Mouse (Mus musculus) spleen, adult 2 months (tissue): ENCODE data around the gene Chid1. TPM values are rescaled to one million over a fixed set of nuclear protein-coding genes. Genes with fewer than 3 reads are reported as not detected.
A peak's percentile ranks its signal among the peaks of the same experiment; 100 is the strongest.

Experiments
- DNase-seq, 2 experiments: peaks; one replicate each; pipeline versions ENCODE4 v3.0.0 to v3.0.0-alpha.2; 2012 to 2021; ENCODE audit warnings: low spot score in 2 of 2, low read depth in 1 of 2
- H3K27ac ChIP-seq: fragments of 200-500 bp; 2 replicates; pipeline ENCODE4 v1.5.1; 2012; ENCODE audit warnings: low read length, inconsistent platforms; ENCODE audit not compliant: insufficient read depth
- H3K27me3 ChIP-seq: fragments of 200-500 bp; 2 replicates; pipeline ENCODE4 v1.6.1; 2012; ENCODE audit warnings: mild to moderate bottlenecking, moderate library complexity, low read length, inconsistent platforms; ENCODE audit not compliant: control insufficient read depth, insufficient read depth
- H3K36me3 ChIP-seq: fragments of 200-500 bp; 2 replicates; pipeline ENCODE4 v1.6.1; 2012; ENCODE audit warnings: mild to moderate bottlenecking, low read length, inconsistent platforms; ENCODE audit not compliant: control insufficient read depth, insufficient read depth
- H3K4me1 ChIP-seq: fragments of 200-500 bp; 2 replicates; pipeline ENCODE4 v1.6.1; 2011; ENCODE audit warnings: inconsistent platforms; ENCODE audit not compliant: control insufficient read depth, insufficient read depth, insufficient read length
- H3K4me3 ChIP-seq: fragments of 200-500 bp; 2 replicates; pipeline ENCODE4 v1.5.1; 2011; ENCODE audit warnings: mild to moderate bottlenecking, inconsistent platforms; ENCODE audit not compliant: insufficient read depth, insufficient read length; ENCODE audit errors: extremely low read depth
- CTCF ChIP-seq: fragments of 200-500 bp; IDR thresholded peaks from 2 replicates; pipeline ENCODE4 v1.5.1; 2011; ENCODE audit warnings: mild to moderate bottlenecking, inconsistent platforms; ENCODE audit not compliant: insufficient read depth, insufficient read length, insufficient replicate concordance; ENCODE audit errors: extremely low read depth
- POLR2A ChIP-seq: fragments of 200-500 bp; IDR thresholded peaks from 2 replicates; pipeline ENCODE4 v1.6.1; 2011; ENCODE audit warnings: low read depth, low read length, inconsistent platforms
- WGBS: fragments of 180-500 bp; shearing (Covaris S2); methylation state at CpG from one replicate; pipeline ENCODE4 v1.1.7; 2018; 5-methylcytosine and 5-hydroxymethylcytosine counted together
- polyA plus RNA-seq: library from polyadenylated mRNA; depleted of rRNA; stranded (reverse); fragments of >200 nt; gene quantifications from 2 replicates; pipeline ENCODE4 v1.2.3, GENCODE M21; 2012; rRNA removed

The Chid1 gene
- polyA plus RNA-seq: 13.8 and 14.6 TPM in 2 replicates

DNA sequence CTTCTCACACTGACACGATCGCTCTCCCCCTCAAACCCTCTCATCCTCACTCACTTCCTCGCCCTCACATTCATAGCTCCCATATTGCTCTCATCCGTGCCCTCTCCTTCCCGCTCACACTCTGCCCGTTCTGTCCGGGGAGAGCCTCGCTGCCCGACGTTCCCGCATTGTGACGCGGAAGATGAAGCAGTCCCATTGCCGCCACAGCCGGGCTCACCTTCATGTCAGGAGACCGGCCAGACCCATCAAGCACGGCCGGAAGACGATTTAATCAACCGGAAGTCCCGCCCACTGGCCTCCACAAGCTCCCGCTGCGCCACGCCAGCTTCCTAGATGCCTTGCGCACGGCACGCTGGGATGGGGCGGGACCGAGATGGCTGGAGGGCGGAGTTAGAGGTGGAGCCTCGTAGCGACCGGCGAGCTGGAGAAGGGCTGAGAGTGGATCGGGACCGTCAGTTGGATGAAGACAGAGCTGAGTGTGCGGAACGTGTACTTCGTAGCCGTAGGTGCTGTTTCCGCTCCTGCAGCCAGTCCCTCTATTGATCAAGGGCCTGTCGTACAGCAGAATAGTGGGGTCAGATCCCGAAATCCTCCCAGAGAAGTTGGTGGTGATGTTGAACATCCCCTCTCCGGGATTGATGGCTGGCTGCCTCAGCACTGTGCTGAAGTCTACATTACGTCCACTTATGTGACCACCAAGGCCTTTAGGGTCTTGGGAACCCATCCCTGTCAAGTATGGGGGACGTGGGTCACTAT is at the start of gene Chid1:
Gene Chid1 (minus strand): TSS at position 302 of the 756 bp plus-strand sequence.
- H3K36me3 ChIP-seq: no peaks in the 10 kb centered on the region

DNA sequence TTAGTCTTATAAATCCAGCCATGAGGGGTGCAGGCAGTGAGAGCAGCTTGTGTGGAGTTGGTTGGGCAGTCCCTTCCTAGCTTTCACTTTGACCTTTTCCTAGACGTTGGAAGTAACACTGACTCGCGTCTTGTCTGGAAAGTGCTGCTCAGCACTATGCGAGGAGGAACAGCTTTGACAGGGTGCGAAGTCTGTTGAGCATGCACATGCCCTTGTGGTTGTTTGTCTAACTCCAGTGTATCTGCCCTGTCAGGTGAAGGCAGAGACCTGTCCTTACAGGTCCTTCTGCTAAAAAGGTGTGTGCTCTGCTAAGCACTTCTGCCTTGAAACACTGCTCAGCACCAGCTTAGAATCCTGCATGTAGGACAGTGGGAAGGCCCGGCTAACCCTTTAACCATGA is 49.2 kb upstream of the Chid1 start:
- no peak overlapping the region for H3K4me3 ChIP-seq
- peaks cover 2% of the 10 kb centered on the region; the same call in 1 of the 2 replicates for H3K4me1 ChIP-seq
- no peak for TF ChIP-seq CTCF
- no peak for TF ChIP-seq POLR2A
- WGBS: 92% methylated on average over 6 of the region's 6 CpGs
- H3K27ac ChIP-seq: no peak overlapping the region
- DNase-seq: no peak
- H3K27me3 ChIP-seq: no peaks in the 10 kb centered on the region
- H3K36me3 ChIP-seq: peaks cover 20% of the 10 kb centered on the region

More for the DNA sequence above, at the start of gene Chid1:
- peak within 1 kb of the TSS; percentile 70 for H3K27ac ChIP-seq
- 1% methylated on average over 46 of the region's 46 CpGs for WGBS
- TF ChIP-seq CTCF (no peak), POLR2A (peak; percentile 73)
- peak within 1 kb of the TSS; percentile 94 for H3K4me3 ChIP-seq
- peak; percentile 90 to 98 for DNase-seq
- H3K4me1 ChIP-seq: peaks cover 16% of the 10 kb centered on the region; the same call in 1 of the 2 replicates
- H3K27me3 ChIP-seq: no peaks in the 10 kb centered on the region

DNA sequence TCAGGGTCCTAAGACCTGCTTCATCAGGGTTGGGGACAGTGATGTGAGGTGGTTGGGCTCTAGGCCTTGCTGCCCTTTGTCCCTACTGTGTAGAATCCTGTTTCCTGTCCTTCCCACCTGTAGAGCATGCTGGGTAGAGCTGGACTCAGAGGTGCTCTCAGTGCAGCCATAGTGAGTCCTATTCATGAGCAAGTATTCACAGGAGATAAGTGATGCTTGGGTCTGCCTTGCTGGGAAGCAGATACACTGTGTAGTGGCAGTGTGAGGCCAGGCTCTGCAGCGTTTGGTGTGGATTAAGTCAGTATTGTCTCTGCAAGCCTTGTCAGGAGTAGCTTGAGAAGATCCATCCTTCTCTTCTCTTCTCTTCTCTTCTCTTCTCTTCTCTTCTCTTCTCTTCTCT is 46.2 kb upstream of the Chid1 start:
- TF ChIP-seq POLR2A (no peak), CTCF (no peak)
- Histone ChIP-seq H3K36me3 (peaks cover 14% of the 10 kb centered on the region), H3K4me3 (no peak overlapping the region), H3K27me3 (no peaks in the 10 kb centered on the region), H3K4me1 (no peaks in the 10 kb centered on the region), H3K27ac (no peak overlapping the region)
- 91% methylated on average over 1 of the region's 1 CpGs for WGBS
- no peak for DNase-seq

- TF ChIP-seq CTCF (no peak), POLR2A (no peak)
- no peak for DNase-seq
- Histone ChIP-seq H3K27me3 (no peaks in the 10 kb centered on the region), H3K4me3 (no peak overlapping the region), H3K36me3 (peaks cover 9% of the 10 kb centered on the region), H3K27ac (no peak overlapping the region), H3K4me1 (no peaks in the 10 kb centered on the region)
- 82% methylated on average over 4 of the region's 4 CpGs for WGBS
These were observed 45.6 kb upstream of the Chid1 start for GRCm38 (mm10) chr7:141585288-141585687.

DNA sequence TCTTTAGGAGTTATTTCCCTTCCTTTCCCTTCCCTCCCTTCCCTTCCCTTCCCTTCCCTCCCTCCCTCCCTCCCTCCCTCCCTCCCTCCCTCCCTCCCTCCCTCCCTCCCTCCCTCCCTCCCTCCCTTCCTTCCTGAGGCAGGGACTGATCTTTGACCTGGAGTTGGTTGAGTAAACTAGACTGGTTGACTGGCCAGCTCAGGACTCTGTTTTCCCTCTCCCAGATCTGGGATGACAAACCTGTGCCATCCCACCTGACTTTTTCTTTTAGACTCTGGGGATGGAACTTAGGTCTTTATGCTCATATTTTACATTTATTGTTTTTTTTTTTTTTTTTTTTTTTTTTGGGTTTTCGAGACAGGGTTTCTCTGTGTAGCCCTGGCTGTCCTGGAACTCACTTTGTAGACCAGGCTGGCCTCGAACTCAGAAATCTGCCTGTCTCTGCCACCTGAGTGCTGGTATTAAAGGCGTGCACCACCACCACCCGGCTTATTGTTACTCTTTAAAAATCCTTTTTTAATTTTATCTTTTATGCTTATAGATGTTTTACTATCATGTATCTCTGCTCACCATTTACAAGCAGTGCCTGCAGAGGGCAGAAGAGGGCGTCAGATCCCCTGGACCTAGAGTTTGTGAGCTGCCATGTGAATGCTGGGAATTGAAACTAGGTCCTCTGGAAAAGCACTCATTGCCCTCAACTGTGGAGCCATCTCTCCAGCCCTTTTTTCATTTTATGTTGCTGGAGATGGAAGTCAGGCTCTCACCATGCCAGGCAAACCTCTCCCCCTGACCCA is 44.6 kb upstream of the Chid1 start:
- Histone ChIP-seq H3K27ac (no peak overlapping the region), H3K4me3 (no peak overlapping the region), H3K36me3 (peaks cover 5% of the 10 kb centered on the region; the same call in 1 of the 2 replicates), H3K4me1 (no peaks in the 10 kb centered on the region), H3K27me3 (no peaks in the 10 kb centered on the region)
- TF ChIP-seq CTCF (no peak), POLR2A (no peak)
- WGBS: 92% methylated on average over 4 of the region's 5 CpGs
- no peak for DNase-seq

DNA sequence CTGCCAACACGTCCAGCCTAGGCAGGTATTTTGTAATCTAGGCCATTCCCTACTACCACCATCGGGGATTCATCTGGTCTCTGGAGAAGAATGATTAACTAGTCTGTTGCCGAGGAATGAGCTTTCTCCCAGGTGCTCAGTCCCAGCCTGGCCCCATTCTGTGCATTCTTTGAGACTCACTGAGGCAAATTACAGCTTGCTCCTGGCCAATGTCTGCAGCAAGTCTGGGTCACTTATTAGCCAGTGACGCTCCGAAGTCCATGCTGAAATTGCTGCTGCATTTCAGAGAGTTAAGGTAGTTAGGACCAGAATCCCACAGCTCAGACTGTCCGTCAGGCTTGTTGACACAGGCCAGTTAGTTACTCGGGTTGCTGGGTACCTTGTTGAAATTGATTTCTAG is 41.7 kb upstream of the Chid1 start:
- H3K27ac ChIP-seq: no peak overlapping the region

More for the DNA sequence above, 41.7 kb upstream of the Chid1 start:
- no peak overlapping the region for H3K4me3 ChIP-seq
- H3K36me3 ChIP-seq: no peaks in the 10 kb centered on the region
- 95% methylated on average over 7 of the region's 7 CpGs for whole genome bisulfite sequencing
- H3K27me3 ChIP-seq: no peaks in the 10 kb centered on the region
- TF ChIP-seq CTCF (no peak), POLR2A (no peak)
- peaks cover 18% of the 10 kb centered on the region; the same call in 1 of the 2 replicates for H3K4me1 ChIP-seq
- DNase-seq: no peak
